Mouse (Mus musculus) myocyte (in vitro differentiated cells): Measurements from ENCODE around the gene Lpar5. TPM values are rescaled to one million over a fixed set of nuclear protein-coding genes. Genes with fewer than 3 reads are reported as not detected.
A peak's percentile ranks its signal among the peaks of the same experiment; 100 is the strongest.

ENCODE experiments used
- H3K27me3 ChIP-seq: one replicate; pipeline ENCODE4 v1.6.1; 2011; ENCODE audit not compliant: control insufficient read depth, insufficient read depth, insufficient read length
- H3K36me3 ChIP-seq: one replicate; pipeline ENCODE4 v1.6.1; 2011; ENCODE audit not compliant: control insufficient read depth, insufficient read depth
- H3K4me2 ChIP-seq: one replicate; pipeline ENCODE4 v1.6.1; 2011; ENCODE audit warnings: low read depth, control low read depth
- H3K4me3 ChIP-seq: one replicate; pipeline ENCODE4 v1.5.1; 2011; ENCODE audit warnings: mild to moderate bottlenecking, control low read depth, moderate library complexity
- H3K79me2 ChIP-seq: one replicate; pipeline ENCODE4 v1.6.1; 2011; ENCODE audit not compliant: control insufficient read depth, insufficient read depth
- H3ac ChIP-seq: one replicate; pipeline ENCODE4 v1.6.1; 2011; ENCODE audit not compliant: control insufficient read depth, insufficient read length
- CEBPB ChIP-seq: IDR thresholded peaks from 2 replicates; pipeline ENCODE4 v1.6.1; 2011; ENCODE audit warnings: mild to moderate bottlenecking, moderate library complexity; ENCODE audit not compliant: poor library complexity, insufficient read depth, severe bottlenecking
- E2F4 ChIP-seq: IDR thresholded peaks from one replicate; pipeline ENCODE4 v1.6.1; 2011; ENCODE audit warnings: mild to moderate bottlenecking, control low read depth, moderate library complexity; ENCODE audit not compliant: insufficient read depth
- MAX ChIP-seq: IDR thresholded peaks from one replicate; pipeline ENCODE4 v1.6.1; 2011; ENCODE audit warnings: low read depth, mild to moderate bottlenecking, control low read depth
- MYOD1 ChIP-seq, 3 experiments: IDR thresholded peaks; one replicate each; pipeline ENCODE4 v1.6.1; 2011; ENCODE audit warnings: control low read depth in 2 of 3, low read depth in 2 of 3, mild to moderate bottlenecking in 2 of 3, moderate library complexity in 1 of 3; ENCODE audit not compliant: insufficient read length in 2 of 3, control insufficient read depth in 1 of 3
- MYOG ChIP-seq, 3 experiments: IDR thresholded peaks; one replicate each; pipeline ENCODE4 v1.6.1; 2011; ENCODE audit warnings: control low read depth in 2 of 3, low read depth in 2 of 3, mild to moderate bottlenecking in 2 of 3; ENCODE audit not compliant: insufficient read length in 2 of 3, control insufficient read depth in 1 of 3, insufficient read depth in 1 of 3
- POLR2A ChIP-seq: IDR thresholded peaks from one replicate; pipeline ENCODE4 v1.6.1; 2011; ENCODE audit warnings: low read depth, mild to moderate bottlenecking, control low read depth, moderate library complexity; ENCODE audit not compliant: insufficient read length
- POLR2AphosphoS2 ChIP-seq: IDR thresholded peaks from one replicate; pipeline ENCODE4 v1.6.1; 2011; ENCODE audit warnings: low read depth, control low read depth; ENCODE audit not compliant: insufficient read length
- REST ChIP-seq: IDR thresholded peaks from one replicate; pipeline ENCODE4 v1.6.1; 2011; ENCODE audit warnings: mild to moderate bottlenecking, control low read depth, moderate library complexity; ENCODE audit not compliant: insufficient read depth, insufficient read length
- SRF ChIP-seq: IDR thresholded peaks from one replicate; pipeline ENCODE4 v1.6.1; 2011; ENCODE audit warnings: low read depth; ENCODE audit not compliant: control insufficient read depth, insufficient read length
- TCF12 ChIP-seq: IDR thresholded peaks from one replicate; pipeline ENCODE4 v1.6.1; 2011; ENCODE audit warnings: mild to moderate bottlenecking, control low read depth; ENCODE audit not compliant: poor library complexity, insufficient read depth, severe bottlenecking
- TCF3 ChIP-seq: IDR thresholded peaks from one replicate; pipeline ENCODE4 v1.6.1; 2011; ENCODE audit warnings: low read depth, control low read depth; ENCODE audit not compliant: insufficient read length
- USF1 ChIP-seq: IDR thresholded peaks from one replicate; pipeline ENCODE4 v1.6.1; 2011; ENCODE audit warnings: low read depth, mild to moderate bottlenecking, control low read depth, moderate library complexity
- polyA plus RNA-seq: library from polyadenylated mRNA; unstranded; fragments of >200 nt; fragmentation: generic; extraction: Trizol; gene quantifications from one replicate; pipeline ENCODE4 v1.2.1, GENCODE M21; 2012; ENCODE audit warnings: missing spikeins

Lpar5 gene
- polyA plus RNA-seq, 1 experiment, result not detected

DNA sequence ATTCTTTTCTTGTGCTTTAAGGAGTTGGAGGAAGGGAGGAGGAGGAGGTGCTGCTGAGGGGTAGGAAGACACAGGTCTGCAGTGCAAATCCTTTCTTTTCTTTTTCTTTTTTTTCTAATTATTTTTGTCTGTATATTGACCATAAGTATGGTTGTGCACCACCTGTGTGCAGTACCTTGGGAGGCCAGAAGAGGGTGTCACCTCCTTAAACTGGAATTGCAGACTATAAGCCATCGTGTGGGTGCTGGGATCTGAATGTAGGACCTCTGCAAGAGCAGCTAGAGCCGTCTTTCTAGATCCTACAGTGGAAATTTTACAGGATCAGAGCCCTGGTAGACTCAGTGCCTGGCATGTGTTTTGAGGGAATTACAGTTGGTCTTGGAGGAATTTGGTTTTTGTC is 40.0 kb downstream of the Lpar5 start:
- peaks cover 83% of the 10 kb centered on the region for H3K36me3 ChIP-seq
- H3ac ChIP-seq, result no peak overlapping the region
- no peak overlapping the region for H3K4me3 ChIP-seq
- no peak overlapping the region for H3K4me2 ChIP-seq
- no peak for TF ChIP-seq REST
- TF ChIP-seq MAX, result no peak
- TF ChIP-seq MYOG (IDR thresholded peaks at IDR 0.05; ENCODE audit: control insufficient read depth in 1 of 3, insufficient read depth in 1 of 3, insufficient read length in 2 of 3, low read depth in 2 of 3), result no peak
- TF ChIP-seq POLR2AphosphoS2, result no peak
- TF ChIP-seq TCF3, result no peak
- TF ChIP-seq TCF12, result no peak
- no peak for TF ChIP-seq SRF
- TF ChIP-seq E2F4, result no peak
- no peak for TF ChIP-seq USF1
- no peak for TF ChIP-seq POLR2A
- TF ChIP-seq MYOD1 (IDR thresholded peaks at IDR 0.05; ENCODE audit: control insufficient read depth in 1 of 3, insufficient read length in 2 of 3, low read depth in 2 of 3), result no peak
- no peak for TF ChIP-seq CEBPB
- no peaks in the 10 kb centered on the region for H3K27me3 ChIP-seq
- no peaks in the 10 kb centered on the region for H3K79me2 ChIP-seq

DNA sequence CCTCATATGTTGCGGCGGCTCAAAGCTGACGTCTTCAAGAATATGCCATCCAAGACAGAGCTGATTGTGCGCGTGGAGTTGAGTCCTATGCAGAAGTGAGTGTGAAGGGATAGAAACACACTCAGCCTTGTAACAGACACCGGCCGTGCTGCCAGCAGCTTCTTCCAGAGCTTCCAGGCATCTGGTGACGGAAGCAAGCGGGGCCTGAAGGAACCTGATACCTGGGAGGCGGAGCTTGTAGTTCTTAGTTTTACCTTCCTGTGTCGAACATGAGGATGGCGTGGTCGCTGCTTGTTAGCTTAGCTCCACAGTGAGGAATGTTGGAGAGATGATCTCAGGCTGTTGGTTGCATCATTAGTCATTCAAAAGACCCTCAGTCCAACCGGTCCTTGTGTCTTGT is 41.7 kb downstream of the Lpar5 start:
- Histone ChIP-seq H3K27me3 (no peaks in the 10 kb centered on the region), H3ac (no peak overlapping the region), H3K79me2 (no peaks in the 10 kb centered on the region), H3K36me3 (peaks cover 85% of the 10 kb centered on the region), H3K4me2 (no peak overlapping the region), H3K4me3 (no peak overlapping the region)
- TF ChIP-seq POLR2A (no peak), MYOD1 (IDR thresholded peaks at IDR 0.05; ENCODE audit: control insufficient read depth in 1 of 3, insufficient read length in 2 of 3, low read depth in 2 of 3) (no peak), MYOG (IDR thresholded peaks at IDR 0.05; ENCODE audit: control insufficient read depth in 1 of 3, insufficient read depth in 1 of 3, insufficient read length in 2 of 3, low read depth in 2 of 3) (no peak), TCF3 (no peak), E2F4 (no peak), REST (no peak), TCF12 (no peak), SRF (no peak), POLR2AphosphoS2 (no peak), MAX (no peak), USF1 (no peak), CEBPB (no peak)

GRCm38 (mm10) chr6:125110927-125111326 is 43.2 kb downstream of the Lpar5 start:
- H3K4me2 ChIP-seq, result no peak overlapping the region
- H3ac ChIP-seq, result no peak overlapping the region
- no peak overlapping the region for H3K4me3 ChIP-seq
- H3K36me3 ChIP-seq, result peaks cover 90% of the 10 kb centered on the region
- H3K79me2 ChIP-seq, result no peaks in the 10 kb centered on the region
- TF ChIP-seq MYOG (IDR thresholded peaks at IDR 0.05; ENCODE audit: control insufficient read depth in 1 of 3, insufficient read depth in 1 of 3, insufficient read length in 2 of 3, low read depth in 2 of 3), result no peak
- no peak for TF ChIP-seq MAX
- TF ChIP-seq TCF3, result no peak
- no peak for TF ChIP-seq POLR2AphosphoS2
- TF ChIP-seq CEBPB, result no peak
- TF ChIP-seq USF1, result no peak
- no peak for TF ChIP-seq E2F4
- TF ChIP-seq REST, result no peak
- no peak for TF ChIP-seq TCF12
- no peak for TF ChIP-seq SRF
- TF ChIP-seq POLR2A, result no peak
- no peak for TF ChIP-seq MYOD1 (IDR thresholded peaks at IDR 0.05; ENCODE audit: control insufficient read depth in 1 of 3, insufficient read length in 2 of 3, low read depth in 2 of 3)
- no peaks in the 10 kb centered on the region for H3K27me3 ChIP-seq

DNA sequence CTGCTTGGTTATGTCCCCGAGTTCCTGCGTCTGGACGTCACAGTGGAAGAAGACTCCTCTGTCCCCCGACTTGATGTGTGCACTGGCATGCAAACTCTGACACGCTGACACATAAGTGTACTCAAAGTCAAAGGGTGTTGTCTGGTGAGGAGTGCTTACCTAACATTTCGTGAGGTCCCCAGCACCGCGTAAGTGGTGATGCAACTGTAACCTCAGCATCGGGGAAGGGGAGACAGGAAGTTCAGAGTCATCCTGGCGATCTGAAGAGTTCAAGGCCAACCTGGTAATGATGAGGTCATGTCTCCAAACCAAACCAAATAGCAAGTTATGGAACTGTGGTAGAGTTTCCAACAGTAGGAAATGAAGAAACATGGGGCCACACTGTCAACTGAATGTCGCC is 44.8 kb downstream of the Lpar5 start:
- Histone ChIP-seq H3K4me2 (no peak overlapping the region), H3K27me3 (no peaks in the 10 kb centered on the region), H3K4me3 (no peak overlapping the region), H3ac (no peak overlapping the region), H3K36me3 (peaks cover 83% of the 10 kb centered on the region), H3K79me2 (no peaks in the 10 kb centered on the region)
- TF ChIP-seq USF1 (no peak), POLR2A (peak; percentile 17)

DNA sequence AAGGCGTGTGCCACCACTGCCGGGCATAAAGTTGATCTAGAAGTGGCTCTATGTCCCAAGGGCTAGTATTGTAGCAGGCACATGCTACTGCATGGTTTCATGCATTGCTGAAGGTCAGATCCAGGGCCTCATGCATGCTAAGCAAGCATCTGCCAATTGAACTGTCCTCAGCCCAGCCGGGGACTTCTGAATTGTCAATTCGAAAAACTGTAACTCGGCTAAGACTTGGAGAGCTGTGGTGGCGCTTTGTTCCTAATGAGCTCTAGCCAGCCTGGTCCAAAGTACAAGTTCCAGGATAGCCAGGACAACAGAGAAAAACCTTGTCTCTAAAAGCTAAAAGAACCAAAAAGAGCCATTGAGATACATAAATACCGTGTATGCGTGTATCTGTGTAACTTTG is 51.7 kb downstream of the Lpar5 start:
- Histone ChIP-seq H3K79me2 (no peaks in the 10 kb centered on the region), H3K36me3 (peaks cover 88% of the 10 kb centered on the region), H3K4me2 (no peak overlapping the region), H3K27me3 (no peaks in the 10 kb centered on the region), H3K4me3 (no peak overlapping the region), H3ac (no peak overlapping the region)
- TF ChIP-seq CEBPB (no peak), SRF (no peak), USF1 (no peak), TCF12 (no peak), POLR2AphosphoS2 (no peak), E2F4 (no peak), MYOD1 (IDR thresholded peaks at IDR 0.05; ENCODE audit: control insufficient read depth in 1 of 3, insufficient read length in 2 of 3, low read depth in 2 of 3) (no peak), REST (no peak), TCF3 (no peak), MAX (no peak), MYOG (IDR thresholded peaks at IDR 0.05; ENCODE audit: control insufficient read depth in 1 of 3, insufficient read depth in 1 of 3, insufficient read length in 2 of 3, low read depth in 2 of 3) (no peak), POLR2A (no peak)
